Mouse (Mus musculus) mouse embryonic stem cell (cell line): Measurements from ENCODE around the gene Itgae.

Experiments
- in situ Hi-C, 2 experiments: fragments of 300-500 bp; cut with MboI; formaldehyde crosslinking; loops; 1 replicate in 1 of 2; 3 replicates in 1 of 2; pipeline ENCODE4 v1.14.3; 2019 to 2020; ENCODE audit warnings: low sequenced_read_pairs in 2 of 2, low pct_unique_long_range_greater_than_20kb in 1 of 2, mixed read lengths in 1 of 2; ENCODE audit not compliant: unreplicated experiment in 1 of 2

Gene Itgae

DNA sequence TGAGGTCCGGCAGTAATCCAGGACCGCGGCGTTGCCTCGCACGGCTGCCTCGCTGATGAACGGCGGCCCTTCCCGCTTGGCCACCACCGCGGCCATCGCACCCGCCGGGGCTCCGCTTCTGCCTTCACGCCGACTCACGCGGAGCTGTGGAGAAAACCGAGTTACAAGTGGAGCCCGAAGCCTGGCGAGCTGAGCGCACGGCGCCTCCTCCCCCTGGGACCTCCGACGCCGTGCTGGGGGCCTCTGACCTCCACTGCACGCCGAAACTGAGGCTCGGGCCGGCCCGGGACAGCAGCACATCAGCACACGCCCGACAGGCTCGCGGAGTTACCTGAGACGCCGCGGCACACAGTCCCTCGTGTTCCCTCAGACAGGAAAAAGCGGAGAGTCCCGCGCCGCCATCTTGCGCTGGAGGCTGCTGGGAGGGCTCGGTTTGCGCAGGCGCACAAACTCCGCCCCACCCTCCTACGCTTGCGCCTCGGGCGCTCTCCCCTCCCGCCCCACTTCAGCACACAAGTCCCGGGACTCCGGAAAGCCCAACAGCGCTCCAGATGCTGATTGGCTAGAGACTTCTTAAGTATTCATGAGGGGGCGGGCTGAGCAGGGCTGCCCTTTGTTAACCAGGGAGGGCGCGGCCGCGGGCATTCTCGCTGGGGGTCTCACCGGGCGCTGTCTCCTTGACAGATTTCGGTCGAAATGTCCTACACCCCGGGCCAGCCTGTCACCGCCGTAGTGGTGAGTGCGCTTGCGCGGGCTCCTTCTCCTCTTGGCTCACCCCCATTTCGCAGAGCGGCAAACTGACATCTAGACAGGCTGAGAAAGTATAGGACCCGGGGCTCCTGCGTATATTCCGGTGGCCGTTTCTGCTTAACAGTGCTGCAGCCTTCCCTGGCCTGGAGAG lies 86.5 kb downstream of the Itgae start, which contains the start of the genes Emc6 and Tax1bp3:
Gene Emc6, minus strand, starts transcription at position 430 of the 901 bp plus-strand sequence.
Gene Tax1bp3, plus strand, starts transcription at position 476 of the 901 bp plus-strand sequence.
- in situ Hi-C loops = no loop called here

DNA sequence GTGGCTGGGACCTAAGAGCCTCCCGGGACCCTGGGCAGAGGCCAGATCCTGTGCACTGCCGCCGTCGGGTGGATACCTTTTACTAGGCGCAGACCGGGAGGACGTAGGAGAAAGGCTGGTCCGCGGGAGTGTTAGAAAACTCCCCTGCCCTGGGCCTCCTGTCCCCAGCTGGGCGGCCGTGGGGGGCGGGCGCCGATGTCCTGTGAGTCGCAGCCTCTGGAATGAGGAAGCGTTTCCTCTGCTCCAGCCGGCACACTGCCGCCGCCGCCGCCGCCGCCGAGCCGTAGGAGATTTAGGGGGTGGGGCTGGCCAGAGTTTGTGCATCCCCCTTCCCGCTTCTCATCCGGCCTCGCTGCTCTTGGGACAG lies 87.1 kb downstream of the Itgae start:
- in situ Hi-C loops = no loop called here

DNA sequence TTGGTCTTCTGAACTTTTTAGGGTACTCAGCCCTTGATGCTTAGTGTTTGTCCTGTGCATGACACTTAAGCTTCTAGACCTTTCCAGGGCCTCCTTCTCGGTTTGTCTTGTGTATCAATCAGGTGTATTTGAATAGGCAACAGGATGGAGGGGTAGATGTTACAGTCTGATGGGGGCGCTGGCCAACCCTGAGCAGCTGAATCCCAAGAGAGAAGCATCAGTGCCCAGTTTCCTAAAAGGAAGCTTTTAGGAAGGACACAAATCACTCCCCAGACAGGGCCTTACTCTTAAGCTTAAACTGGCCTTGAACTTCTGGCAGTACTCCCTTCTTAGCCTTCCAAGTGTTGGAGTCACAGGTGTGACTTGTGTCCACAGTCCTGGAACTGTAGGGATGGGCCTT lies 87.5 kb downstream of the Itgae start:
- in situ Hi-C loops = no loop called here

DNA sequence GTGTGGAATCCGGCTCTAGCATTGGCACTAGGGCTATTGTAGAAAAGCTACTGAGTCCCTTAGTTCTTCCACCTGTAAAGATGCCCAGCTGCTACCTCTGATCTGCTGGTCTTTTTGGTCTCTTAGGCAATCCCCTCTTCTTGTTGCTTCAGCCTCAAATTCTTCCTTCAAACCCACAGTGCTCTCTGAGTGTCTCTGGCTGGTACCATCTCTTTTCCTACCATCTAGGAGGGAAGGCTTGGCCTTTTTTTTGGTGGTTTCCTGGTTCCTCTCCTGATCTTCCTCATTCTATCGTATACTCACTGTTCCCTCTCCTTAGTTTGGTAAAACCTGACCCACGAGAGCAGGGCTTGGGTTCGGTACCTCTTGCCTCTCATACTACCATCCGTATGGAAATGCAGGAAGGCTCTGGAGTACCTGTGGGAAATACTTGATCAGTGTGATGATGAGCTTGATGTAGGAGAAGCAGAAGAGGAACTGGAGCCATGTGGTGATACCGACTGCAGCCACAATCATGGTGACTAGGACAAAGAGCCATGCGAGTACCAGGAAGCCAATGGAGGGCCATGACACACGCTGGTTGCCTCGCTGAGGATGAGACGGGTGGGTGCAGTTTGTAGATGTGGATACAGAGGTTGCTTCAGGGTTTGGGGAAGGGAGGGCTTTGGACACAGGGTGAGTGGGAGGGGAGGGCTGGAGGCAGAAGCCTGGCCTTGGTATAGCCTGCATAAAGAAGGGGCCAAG lies 95.7 kb downstream of the Itgae start:
- in situ Hi-C loops = no loop called here

DNA sequence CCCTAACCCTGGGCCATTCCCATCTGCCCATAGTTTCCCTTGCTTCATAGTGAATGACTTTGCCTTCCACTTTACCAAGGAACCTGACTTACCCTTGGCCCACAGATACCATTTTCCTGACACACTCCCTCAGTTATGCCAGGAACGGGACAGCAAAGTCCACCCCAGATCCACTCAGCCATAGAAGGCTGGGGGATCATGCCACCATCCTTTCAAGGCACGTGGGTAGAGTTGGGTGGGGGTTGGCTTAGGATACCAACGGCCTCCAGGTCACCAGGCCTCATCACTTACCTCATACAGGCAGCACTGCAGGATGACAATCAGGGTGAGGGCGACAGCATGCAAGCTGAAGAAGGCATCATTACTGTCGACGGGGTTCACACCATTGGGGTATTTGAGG lies 96.8 kb downstream of the Itgae start:
- in situ Hi-C loops = no loop called here

DNA sequence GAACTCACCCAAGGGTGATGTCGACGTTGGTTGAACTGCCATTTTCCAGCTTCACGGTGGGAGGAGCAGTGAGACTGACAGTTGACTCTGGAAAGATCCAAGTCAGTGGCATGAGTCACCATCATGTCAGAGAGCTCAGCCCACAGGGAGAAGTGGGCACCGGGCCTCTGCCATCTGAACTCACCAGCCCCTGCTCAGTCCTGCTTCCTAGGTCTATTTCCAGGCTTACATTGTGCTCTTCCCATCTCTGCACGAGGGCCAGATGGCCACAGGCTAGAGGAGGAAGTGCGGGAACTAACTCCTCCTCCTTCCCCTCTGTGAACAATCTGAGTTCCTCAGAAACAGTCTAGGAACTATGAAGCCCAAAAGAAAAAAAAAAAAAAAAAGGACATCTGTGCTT lies 102.7 kb downstream of the Itgae start:
- in situ Hi-C loops = no loop called here

DNA sequence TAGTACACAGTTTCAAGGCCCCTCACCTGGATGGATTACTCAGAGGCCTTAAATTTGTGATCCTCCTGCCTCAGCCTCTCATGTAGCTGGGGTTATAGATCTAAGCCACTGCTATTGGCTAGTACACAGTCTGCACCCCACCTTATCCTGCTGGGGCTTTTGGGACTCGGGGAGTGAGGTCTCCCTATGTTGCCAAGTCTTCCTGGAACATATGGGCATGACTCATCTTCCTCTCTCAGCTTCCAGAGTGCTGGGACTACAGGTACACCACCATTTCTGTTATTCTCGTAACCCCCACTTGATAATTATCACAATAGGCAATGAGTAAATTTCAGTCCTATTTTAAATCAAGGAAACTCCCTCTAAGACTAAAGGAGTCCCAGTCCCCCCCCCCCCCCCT lies 104.1 kb downstream of the Itgae start:
- in situ Hi-C loops = no loop called here
